Mouse (Mus musculus): ENCODE results near the gene Edem3.
A peak's percentile ranks its signal among the peaks of the same experiment; 100 is the strongest.
"Not testable (repeated sequence)": the region's sequence is repeated elsewhere in the genome, so short reads cannot be mapped to it uniquely, and the experiment has no call there.

Gene Edem3

GRCm38 (mm10) chr1:151811456-151811855, 56.3 kb downstream of the Edem3 start:
- no peak for DNase-seq

GRCm38 (mm10) chr1:151812004-151812712, 57.0 kb downstream of the Edem3 start:
- DNase-seq = no peak

DNA sequence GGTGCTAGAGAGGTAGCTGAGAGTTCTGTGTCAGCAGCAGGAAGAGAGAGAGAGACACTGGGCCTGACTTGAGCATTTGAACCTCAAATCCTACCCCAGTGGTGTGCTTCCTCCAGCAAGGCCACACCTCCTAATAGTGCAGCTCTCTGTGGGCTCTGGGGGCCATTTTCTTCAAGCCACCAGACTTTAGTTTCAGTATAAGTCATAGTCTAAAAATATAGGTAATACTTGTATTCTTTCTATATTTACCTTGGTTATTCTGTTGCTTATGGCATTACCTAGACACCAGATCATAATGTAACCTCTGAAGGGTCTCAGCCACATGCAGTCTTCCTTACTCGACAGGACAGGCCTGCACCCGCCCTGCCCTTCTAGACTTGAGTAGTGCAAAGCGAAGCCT, 60.9 kb downstream of the Edem3 start:
- no peak for DNase-seq

GRCm38 (mm10) chr1:151819190-151819589, 64.0 kb downstream of the Edem3 start:
- DNase-seq = no peak

- DNase-seq = peak; percentile 41 to 62
Observed at GRCm38 (mm10) chr1:151820457-151820856, 65.3 kb downstream of the Edem3 start.

- no peak for DNase-seq
Observed at GRCm38 (mm10) chr1:151825065-151825464, 69.9 kb downstream of the Edem3 start.

- no peak for DNase-seq
Observed at GRCm38 (mm10) chr1:151831791-151832190, 76.6 kb downstream of the Edem3 start.

GRCm38 (mm10) chr1:151835261-151835660, 80.1 kb downstream of the Edem3 start:
- no peak for DNase-seq

- not testable (repeated sequence) for DNase-seq
Observed at GRCm38 (mm10) chr1:151840345-151840744, 85.2 kb downstream of the Edem3 start.

- DNase-seq = no peak
Observed at GRCm38 (mm10) chr1:151845252-151845832, 90.2 kb downstream of the Edem3 start.

- no peak for DNase-seq
Observed at GRCm38 (mm10) chr1:151845926-151846782, 91.0 kb downstream of the Edem3 start.

GRCm38 (mm10) chr1:151848286-151848685, 93.1 kb downstream of the Edem3 start:
- no peak for DNase-seq

DNA sequence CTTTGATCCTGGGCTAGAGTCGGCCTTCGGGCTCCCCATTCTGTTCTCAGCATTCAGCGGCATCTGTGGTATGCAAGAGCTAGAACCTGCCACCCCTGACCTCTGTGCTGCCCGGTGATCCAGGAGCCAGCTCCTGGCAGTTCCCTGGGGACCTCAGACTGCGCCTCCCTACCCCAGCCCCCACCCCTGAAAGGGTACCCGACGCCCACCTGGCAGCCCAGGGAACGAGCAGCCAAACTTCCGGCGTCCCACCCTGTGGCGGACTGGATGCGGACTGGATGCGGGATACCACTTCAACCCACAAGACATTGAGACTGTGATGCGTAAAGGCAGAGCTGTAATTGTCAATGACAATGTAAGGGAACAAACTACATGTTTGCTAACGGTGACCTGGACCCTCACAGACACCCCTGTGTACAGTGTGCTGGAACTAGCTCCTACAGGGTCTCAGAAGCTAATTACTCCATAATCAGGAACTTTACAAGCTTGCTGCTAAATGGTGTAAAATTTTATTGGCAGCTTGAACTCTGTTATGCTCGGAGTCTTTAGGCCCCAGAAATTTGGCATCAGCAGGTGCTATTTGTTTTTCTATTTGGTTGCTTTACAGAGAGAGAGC, 94.9 kb downstream of the Edem3 start:
- DNase-seq = no peak

- DNase-seq = no peak
Observed at GRCm38 (mm10) chr1:151851051-151851848, 96.1 kb downstream of the Edem3 start.

DNA sequence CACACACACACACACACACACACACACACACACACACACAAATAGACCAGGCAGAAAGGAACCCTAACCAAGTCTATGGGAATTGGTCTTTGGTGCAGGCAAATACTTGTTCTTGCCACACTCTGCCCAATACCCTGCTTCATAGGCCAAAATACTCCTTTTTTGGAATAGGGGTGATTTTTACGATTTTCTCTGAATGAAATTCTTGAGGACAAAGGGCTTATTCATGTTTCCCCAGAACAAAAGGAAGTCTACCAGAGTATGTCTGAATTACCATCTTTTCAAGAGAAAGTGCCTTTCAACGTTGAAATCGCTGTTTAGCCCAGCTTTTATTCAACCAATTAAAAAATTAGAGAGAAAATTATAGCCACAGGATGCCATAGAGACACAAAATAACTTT, 96.8 kb downstream of the Edem3 start:
- no peak for DNase-seq

DNA sequence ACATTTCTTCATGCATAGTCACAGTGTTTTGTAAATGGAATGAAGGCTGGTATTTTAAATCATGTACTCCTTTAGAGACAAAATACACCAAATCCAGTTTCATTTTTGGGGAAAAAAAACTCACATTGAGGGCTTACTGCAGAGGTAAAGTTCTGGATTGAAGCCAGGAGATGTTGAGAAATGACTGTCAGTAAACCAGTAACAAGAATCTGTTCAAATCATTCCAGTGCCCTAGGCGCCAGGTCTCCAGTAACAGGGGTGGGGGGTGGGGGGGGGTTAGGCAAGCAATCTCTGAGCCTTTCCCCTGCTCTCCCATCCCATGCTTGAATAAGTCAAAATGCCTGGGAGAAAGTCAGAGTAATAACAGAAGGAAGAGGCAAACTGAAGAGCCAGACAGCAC, 100.4 kb downstream of the Edem3 start:
- DNase-seq = no peak

DNA sequence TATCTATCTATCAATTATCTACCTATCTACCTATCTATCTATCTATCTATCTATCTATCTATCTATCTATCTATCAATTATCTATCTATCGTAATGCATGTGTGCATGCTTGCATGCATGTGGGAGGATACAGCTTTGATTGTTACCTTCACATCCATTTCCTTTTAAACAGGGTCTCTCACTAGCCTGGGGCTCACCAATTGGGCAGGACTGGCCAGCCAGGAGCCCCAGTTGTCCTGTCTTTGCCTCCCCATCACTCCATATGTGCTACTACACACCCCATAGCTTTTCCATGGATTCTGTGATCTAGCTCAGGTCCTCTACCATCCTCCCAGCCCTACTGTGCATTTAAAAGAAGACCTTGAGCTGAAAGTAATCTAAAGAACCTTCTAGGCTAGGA, 103.3 kb downstream of the Edem3 start:
- DNase-seq = no peak

GRCm38 (mm10) chr1:151861334-151861995, 106.3 kb downstream of the Edem3 start:
- DNase-seq = no peak

GRCm38 (mm10) chr1:151862109-151862508, 106.9 kb downstream of the Edem3 start:
- DNase-seq = no peak

- DNase-seq = no peak
Observed at GRCm38 (mm10) chr1:151863135-151863796, 108.1 kb downstream of the Edem3 start.

DNA sequence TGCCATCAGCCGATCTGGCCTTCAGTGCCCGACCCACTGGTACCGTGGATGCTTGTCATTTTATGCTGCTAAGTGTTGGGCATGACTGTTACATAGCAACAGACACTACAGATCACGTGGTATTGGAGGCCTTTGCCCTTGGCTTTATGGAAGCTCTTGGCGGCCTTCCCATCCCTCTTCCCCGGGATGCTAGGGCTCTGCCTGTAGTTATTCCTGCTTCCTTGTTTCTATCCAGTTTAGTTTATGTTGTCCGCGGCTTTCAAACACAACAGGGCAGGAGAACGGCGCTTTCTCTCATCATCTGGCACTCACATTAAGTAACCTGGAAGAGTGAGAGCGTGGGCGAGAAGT, 108.6 kb downstream of the Edem3 start:
- DNase-seq = peak in 1 of 2 experiments; percentile 19

Data from kidney, adult 8-10 months (tissue).